Mouse (Mus musculus) spleen, postnatal 10 days (tissue): ENCODE results near the gene Wwp2.
A peak's percentile ranks its signal among the peaks of the same experiment; 100 is the strongest.

Source experiments
- DNase-seq, 2 experiments: peaks; one replicate each; pipeline ENCODE4 v3.0.0; 2021 to 2022; ENCODE audit warnings: low spot score in 2 of 2

Gene Wwp2

GRCm38 (mm10) chr8:107510204-107510603 is 74.0 kb downstream of the Wwp2 start:
- no peak for DNase-seq

DNA sequence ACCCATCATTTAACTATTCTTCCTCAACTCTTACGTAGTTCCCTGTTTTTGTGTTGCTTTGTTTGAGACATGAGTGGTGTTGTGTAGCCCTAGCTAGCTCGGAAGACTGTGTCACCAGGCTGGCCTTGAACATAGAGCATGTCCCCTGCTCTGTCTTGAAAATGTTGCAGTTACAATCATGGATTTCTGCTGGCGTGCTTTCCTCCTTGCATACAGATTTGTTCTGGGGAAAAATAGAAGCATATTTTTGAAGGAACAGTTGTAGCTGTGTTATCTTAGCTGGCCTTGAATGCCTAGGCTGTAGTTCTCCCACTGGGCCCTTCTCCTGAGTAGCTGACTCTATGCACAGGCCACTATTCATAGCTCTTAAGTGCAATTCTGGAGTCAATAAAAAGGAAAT is 74.6 kb downstream of the Wwp2 start:
- no peak for DNase-seq

- no peak for DNase-seq
Observed at GRCm38 (mm10) chr8:107513249-107513648, 77.1 kb downstream of the Wwp2 start.

- no peak for DNase-seq
Observed at GRCm38 (mm10) chr8:107514949-107515721, 79.0 kb downstream of the Wwp2 start.

DNA sequence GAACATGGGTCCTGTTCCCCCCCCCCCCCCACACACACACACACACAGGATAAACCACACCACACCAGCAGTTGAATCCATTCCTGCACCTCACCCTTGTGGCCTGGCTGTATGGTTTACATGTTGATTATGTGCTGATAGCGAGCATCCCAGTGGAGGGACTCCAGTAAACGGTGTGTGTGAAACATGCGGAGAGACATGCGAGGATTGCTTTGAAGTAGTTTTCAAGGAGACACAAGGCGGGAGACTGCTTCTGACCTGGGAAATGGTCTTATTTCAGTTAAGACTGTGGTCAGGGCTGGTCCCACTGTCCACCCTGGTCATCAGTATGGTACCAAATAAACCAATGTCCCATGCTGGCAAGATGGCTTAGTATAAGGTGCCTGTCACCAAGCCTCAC is 82.6 kb downstream of the Wwp2 start:
- DNase-seq: no peak

DNA sequence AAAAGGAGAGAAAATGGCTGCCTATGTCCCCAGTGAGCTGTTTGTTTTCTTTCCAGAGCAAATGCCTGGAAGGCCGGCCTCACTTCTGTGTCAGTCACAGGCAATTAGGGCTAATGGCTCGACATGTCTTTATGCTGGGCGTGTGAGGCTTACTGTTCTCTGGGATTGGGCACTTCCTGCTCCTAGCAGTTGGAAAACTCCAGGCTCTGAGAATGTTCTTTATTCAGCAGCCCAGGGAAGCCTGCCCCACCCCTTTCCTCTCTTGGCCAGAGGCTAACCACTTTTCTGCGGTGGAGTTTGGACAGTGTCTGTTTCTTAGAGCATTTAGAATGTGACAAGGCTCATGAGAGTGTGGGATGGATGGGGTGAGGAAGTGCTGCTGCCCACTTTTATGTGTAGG is 83.7 kb downstream of the Wwp2 start:
- DNase-seq: no peak

GRCm38 (mm10) chr8:107521788-107522554 is 85.8 kb downstream of the Wwp2 start:
- DNase-seq: no peak

DNA sequence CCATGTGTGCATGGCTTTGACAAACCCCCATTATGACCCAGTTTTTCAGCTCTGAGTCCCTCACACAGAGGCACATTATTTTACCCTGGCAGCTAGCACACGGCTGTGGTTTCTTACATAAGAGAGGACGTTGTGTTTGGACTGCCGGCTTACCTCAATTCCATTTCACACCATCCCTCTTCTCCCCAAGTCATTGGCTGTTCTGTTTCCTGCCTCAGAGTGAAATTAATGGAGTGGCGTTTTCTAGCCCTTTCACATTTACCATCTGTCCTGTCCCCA is 86.3 kb downstream of the Wwp2 start:
- no peak for DNase-seq

- no peak for DNase-seq
Observed at GRCm38 (mm10) chr8:107524535-107524934, 88.4 kb downstream of the Wwp2 start.

DNA sequence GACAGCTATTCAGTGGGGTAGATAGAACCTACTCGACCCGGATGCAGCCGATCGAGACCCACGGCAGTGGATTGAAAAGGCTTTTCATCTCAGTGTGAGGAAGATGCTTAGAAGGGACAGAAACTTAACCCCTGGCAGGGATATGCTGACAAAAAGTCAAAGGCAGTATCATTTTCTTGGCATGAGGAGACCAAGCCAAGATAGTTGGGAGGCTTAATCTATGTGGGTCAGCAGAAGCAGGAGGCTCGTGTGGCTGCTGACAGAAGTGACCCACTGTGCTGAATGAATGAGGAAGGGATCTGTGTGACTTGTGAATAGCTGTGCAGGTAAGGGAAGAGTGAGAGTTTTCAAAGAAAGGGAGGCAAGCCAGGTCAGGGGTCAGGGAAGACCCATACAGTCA is 92.6 kb downstream of the Wwp2 start:
- no peak for DNase-seq

GRCm38 (mm10) chr8:107537472-107537871 is 101.3 kb downstream of the Wwp2 start:
- no peak for DNase-seq

DNA sequence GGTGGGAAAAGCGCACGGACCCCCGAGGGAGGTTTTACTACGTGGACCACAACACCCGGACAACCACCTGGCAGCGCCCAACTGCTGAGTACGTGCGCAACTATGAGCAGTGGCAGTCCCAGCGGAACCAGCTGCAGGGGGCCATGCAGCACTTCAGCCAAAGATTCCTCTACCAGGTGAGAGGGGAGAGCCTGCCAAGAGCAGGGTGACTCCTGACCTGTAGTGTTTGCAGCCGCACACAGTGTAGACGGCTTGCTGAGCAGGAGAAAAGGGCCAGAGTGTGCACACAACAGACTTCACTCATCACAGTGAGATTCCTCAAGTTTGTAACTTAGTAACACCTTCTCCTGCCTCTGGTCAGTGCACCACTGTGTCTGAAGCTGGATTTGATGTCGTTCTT is 104.5 kb downstream of the Wwp2 start:
- no peak for DNase-seq

DNA sequence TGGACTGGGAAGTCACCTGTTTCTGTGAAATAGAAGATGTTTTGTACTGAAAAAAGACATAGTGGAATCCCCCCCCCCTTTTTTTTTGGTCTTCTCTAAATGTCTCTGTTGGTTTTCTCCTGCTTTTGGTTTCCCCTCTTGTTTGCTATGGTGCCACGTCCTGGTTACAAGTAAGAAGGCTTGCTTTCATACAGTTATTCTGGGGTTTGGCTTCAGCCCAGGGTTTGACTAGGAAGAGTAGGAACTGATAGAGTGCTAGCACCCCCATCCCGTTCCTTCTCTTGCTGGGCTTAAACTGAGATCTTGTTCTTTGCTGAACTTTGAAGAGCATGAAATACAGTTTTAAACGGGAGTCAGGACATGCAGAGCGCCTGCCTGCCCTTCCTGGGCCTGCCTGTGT is 105.2 kb downstream of the Wwp2 start:
- no peak for DNase-seq

DNA sequence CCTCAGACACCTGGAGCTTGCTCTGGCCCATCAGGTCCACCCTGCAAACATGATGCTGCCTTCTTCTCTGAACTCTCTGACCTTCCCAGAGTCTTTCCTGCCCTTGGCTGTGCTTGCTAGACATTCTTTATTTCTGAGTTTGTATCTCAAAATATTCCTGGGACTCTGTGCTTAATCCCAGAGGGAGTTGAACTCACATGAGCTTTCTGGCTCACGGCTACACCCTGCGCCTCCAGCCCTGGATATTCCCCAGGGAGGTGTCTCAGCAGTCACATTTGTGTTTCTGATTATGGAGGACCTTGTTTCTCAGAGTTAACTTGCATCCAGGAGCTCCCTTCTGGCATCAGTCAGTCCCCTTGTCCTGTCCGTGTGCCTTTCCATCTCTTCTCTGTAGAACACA is 106.0 kb downstream of the Wwp2 start:
- DNase-seq: no peak

GRCm38 (mm10) chr8:107543714-107544113 is 107.5 kb downstream of the Wwp2 start:
- no peak for DNase-seq

DNA sequence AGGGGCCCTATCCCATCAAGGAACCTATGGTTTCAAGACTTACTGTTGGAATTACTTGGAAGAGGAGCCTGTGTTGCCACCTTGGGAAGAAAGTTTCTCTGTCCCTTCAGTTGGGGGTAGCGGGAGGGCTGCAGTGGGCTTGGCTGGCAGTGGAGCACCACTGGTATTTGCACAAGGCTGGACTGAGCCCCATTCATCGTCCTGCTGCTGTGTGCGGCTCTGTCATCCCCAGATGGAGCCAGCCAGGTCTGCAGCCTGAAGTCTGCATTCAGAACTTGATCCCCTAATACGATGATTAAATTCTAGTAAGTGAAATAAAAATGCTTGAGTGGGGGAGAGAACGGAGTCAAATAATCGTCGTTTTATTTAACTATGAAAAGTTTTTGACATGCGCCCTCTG is 108.0 kb downstream of the Wwp2 start:
- DNase-seq: no peak

- DNase-seq: no peak
Observed at GRCm38 (mm10) chr8:107544651-107545174, 108.5 kb downstream of the Wwp2 start.

- no peak for DNase-seq
Observed at GRCm38 (mm10) chr8:107545621-107546152, 109.5 kb downstream of the Wwp2 start.

GRCm38 (mm10) chr8:107546154-107546553 is 110.0 kb downstream of the Wwp2 start:
- DNase-seq: no peak

- DNase-seq: no peak
Observed at GRCm38 (mm10) chr8:107546817-107547216, 110.7 kb downstream of the Wwp2 start.

DNA sequence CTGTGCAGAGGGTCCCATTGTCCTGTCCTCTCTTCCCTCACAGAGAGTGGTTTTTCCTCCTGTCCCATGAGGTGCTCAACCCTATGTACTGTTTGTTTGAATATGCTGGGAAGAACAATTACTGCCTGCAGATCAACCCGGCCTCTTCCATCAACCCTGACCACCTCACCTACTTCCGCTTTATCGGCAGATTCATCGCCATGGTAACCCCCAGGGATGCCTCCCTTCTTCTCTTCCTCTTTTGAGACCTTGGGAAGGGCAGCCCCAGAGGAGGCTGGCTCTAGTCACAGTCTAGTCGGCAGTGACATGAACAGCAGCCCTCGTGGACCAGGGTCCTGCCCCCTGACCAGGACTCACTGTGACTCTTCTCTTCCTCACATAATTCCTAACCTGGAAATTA is 116.1 kb downstream of the Wwp2 start:
- DNase-seq: peak in 1 of 2 experiments; percentile 48

GRCm38 (mm10) chr8:107555231-107555630 is 119.1 kb downstream of the Wwp2 start:
- DNase-seq: peak in 1 of 2 experiments; percentile 45

DNA sequence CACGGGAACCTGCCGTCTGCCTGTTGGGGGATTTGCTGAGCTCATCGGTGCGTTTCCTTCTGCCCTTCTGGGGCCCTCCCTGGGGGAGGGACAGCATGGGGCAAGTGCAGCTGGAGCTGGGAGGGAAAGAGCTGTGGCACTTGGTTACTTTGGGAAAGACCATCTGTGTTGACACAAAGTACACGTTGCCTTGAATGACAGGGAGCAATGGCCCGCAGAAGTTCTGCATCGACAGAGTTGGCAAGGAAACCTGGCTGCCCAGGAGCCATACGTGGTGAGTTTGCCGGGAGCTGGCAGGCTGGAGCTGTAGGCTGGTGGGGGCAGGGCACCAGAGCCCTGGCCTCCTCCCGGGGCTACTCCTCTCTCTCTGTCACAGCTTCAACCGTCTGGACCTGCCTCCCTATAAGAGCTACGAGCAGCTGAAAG is 120.4 kb downstream of the Wwp2 start:
- no peak for DNase-seq
